In genomic region chr15:103301046-103301445, GRCm38 (mm10) we compare ENCODE assay signal across 9 mouse cellular contexts. TPM values are rescaled to one million over a fixed set of nuclear protein-coding genes. Genes with fewer than 3 reads are reported as not detected.
DNase-seq lines count a peak whose midpoint lies in the region; ATAC-seq and TF ChIP-seq lines count a peak whose summit lies in the region.
"Had no signal": no experiment of that assay in that cellular context is flagged by ENCODE, and none has a peak within 500 bp of the region (broad histone marks: within the 10 kb centered on the region; RNA-seq: fewer than 3 reads in every experiment).

No protein-coding gene starts in this region.

- TF ChIP-seq CTCF in kidney, postnatal 0 days (IDR thresholded peaks at IDR 0.05; ENCODE audit: low read depth) = no peak

- no peak overlapping the region for H3K4me2 ChIP-seq in kidney, postnatal 0 days (ENCODE audit: low read length)
- peak overlapping the region; percentile 38 for H3K4me2 ChIP-seq in embryonic facial prominence, embryonic 15.5 days (replicated peaks)
- H3K4me2 ChIP-seq in neural tube, embryonic 15.5 days = peak overlapping the region; percentile 52; the same call in 1 of the 2 replicates

- 29% methylated on average over 2 of the region's 2 CpGs for WGBS in kidney, postnatal 0 days
- 8% methylated on average over 2 of the region's 2 CpGs for WGBS in embryonic facial prominence, embryonic 15.5 days
- 3% methylated on average over 2 of the region's 2 CpGs for WGBS in limb, embryonic 10.5 days
- 6% methylated on average over 2 of the region's 2 CpGs for WGBS in neural tube, embryonic 15.5 days

- no peaks in the 10 kb centered on the region for H3K27me3 ChIP-seq in kidney, postnatal 0 days (ENCODE audit: insufficient read depth, low read length)
- no peaks in the 10 kb centered on the region for H3K27me3 ChIP-seq in embryonic facial prominence, embryonic 15.5 days
- no peaks in the 10 kb centered on the region for H3K27me3 ChIP-seq in limb, embryonic 10.5 days (ENCODE audit: low read depth, poor library complexity, severe bottlenecking)
- no peaks in the 10 kb centered on the region for H3K27me3 ChIP-seq in neural tube, embryonic 15.5 days (replicated peaks)

- H3K4me3 ChIP-seq in kidney, postnatal 0 days (replicated peaks; ENCODE audit: low read depth, low read length) = no peak overlapping the region
- no peak overlapping the region for H3K4me3 ChIP-seq in embryonic facial prominence, embryonic 15.5 days (replicated peaks)
- H3K4me3 ChIP-seq in limb, embryonic 10.5 days = peak overlapping the region; percentile 41
- H3K4me3 ChIP-seq in neural tube, embryonic 15.5 days (replicated peaks) = no peak overlapping the region

- ATAC-seq in kidney, postnatal 0 days (replicated peaks; ENCODE audit: low FRiP score, low read depth) = no peak
- peak; percentile 69 for ATAC-seq in embryonic facial prominence, embryonic 15.5 days (ENCODE audit: insufficient number of reproducible peaks, low FRiP score, low TSS enrichment, low read depth)
- no peak for ATAC-seq in neural tube, embryonic 15.5 days (ENCODE audit: low FRiP score)

- no peak for DNase-seq in kidney, postnatal 0 days (ENCODE audit: low spot score)
- DNase-seq in kidney, adult 8-10 months = no peak
- peak; percentile 87 for DNase-seq in limb, embryonic 10.5 days (ENCODE audit: low spot score)
- DNase-seq in right cerebral cortex, postnatal 14 days = no peak
- no peak for DNase-seq in thymus, postnatal 25 days
- DNase-seq in cerebellum, adult 18-20 months = no peak
- DNase-seq: right cerebral cortex, adult 18-20 months had no signal

- H3K4me1 ChIP-seq in kidney, postnatal 0 days (replicated peaks; ENCODE audit: insufficient read depth, low read length) = peaks cover 56% of the 10 kb centered on the region
- peaks cover 85% of the 10 kb centered on the region for H3K4me1 ChIP-seq in embryonic facial prominence, embryonic 15.5 days
- H3K4me1 ChIP-seq in limb, embryonic 10.5 days = peaks cover 98% of the 10 kb centered on the region
- H3K4me1 ChIP-seq in neural tube, embryonic 15.5 days = peaks cover 94% of the 10 kb centered on the region

- peak overlapping the region; percentile 73 for H3K27ac ChIP-seq in kidney, postnatal 0 days
- peak overlapping the region; percentile 95 for H3K27ac ChIP-seq in embryonic facial prominence, embryonic 15.5 days (replicated peaks)
- H3K27ac ChIP-seq in limb, embryonic 10.5 days = peak overlapping the region; percentile 94
- peak overlapping the region; percentile 99 for H3K27ac ChIP-seq in neural tube, embryonic 15.5 days (replicated peaks)

- H3K9ac ChIP-seq in kidney, postnatal 0 days (ENCODE audit: low read depth, low read length) = no peak overlapping the region
- H3K9ac ChIP-seq in embryonic facial prominence, embryonic 15.5 days = no peak overlapping the region
- H3K9ac ChIP-seq in neural tube, embryonic 15.5 days (replicated peaks) = peak overlapping the region; percentile 31; the same call in 1 of the 2 replicates

- 0 out of 2 replicates have a peak, but pooled peaks cover 12% of the 10 kb centered on the region for H3K36me3 ChIP-seq in kidney, postnatal 0 days (ENCODE audit: insufficient read depth, low read length)
- peaks cover 18% of the 10 kb centered on the region; the same call in 1 of the 2 replicates for H3K36me3 ChIP-seq in embryonic facial prominence, embryonic 15.5 days
- peaks cover 29% of the 10 kb centered on the region for H3K36me3 ChIP-seq in limb, embryonic 10.5 days
- no peaks in the 10 kb centered on the region for H3K36me3 ChIP-seq in neural tube, embryonic 15.5 days

- H3K9me3 ChIP-seq in kidney, postnatal 0 days (replicated peaks; ENCODE audit: low read length) = no peaks in the 10 kb centered on the region
- no peaks in the 10 kb centered on the region for H3K9me3 ChIP-seq in embryonic facial prominence, embryonic 15.5 days (replicated peaks)
- no peaks in the 10 kb centered on the region for H3K9me3 ChIP-seq in limb, embryonic 10.5 days (replicated peaks)
- H3K9me3 ChIP-seq in neural tube, embryonic 15.5 days (replicated peaks) = no peaks in the 10 kb centered on the region

RNA-seq across cellular contexts. Expression of gene Gpr84, which starts 9.4 kb away (rescaled TPM):
- polyA plus RNA-seq in kidney, postnatal 0 days (2015; fragmentation: Nextera tagmentation; extraction: Ambion mirVana) = 0.47 and 0.65 TPM in 2 replicates
- polyA plus RNA-seq in embryonic facial prominence, embryonic 15.5 days (2015; fragmentation: Nextera tagmentation; extraction: Ambion mirVana) = 0.50 and 0.73 TPM in 2 replicates
- 0.28 and 0.30 TPM in 2 replicates for polyA plus RNA-seq in limb, embryonic 10.5 days (2016; fragmentation: Nextera tagmentation; extraction: Ambion mirVana)
- 0.33 and 0.60 TPM in 2 replicates for polyA plus RNA-seq in neural tube, embryonic 15.5 days (2015; fragmentation: Nextera tagmentation; extraction: Ambion mirVana)

RNA-seq across cellular contexts. Expression of gene Copz1, which starts 28.5 kb away (rescaled TPM):
- polyA plus RNA-seq in kidney, postnatal 0 days (2015; fragmentation: Nextera tagmentation; extraction: Ambion mirVana) = 237 and 263 TPM in 2 replicates
- 264 and 279 TPM in 2 replicates for polyA plus RNA-seq in embryonic facial prominence, embryonic 15.5 days (2015; fragmentation: Nextera tagmentation; extraction: Ambion mirVana)
- polyA plus RNA-seq in limb, embryonic 10.5 days (2016; fragmentation: Nextera tagmentation; extraction: Ambion mirVana) = 305 and 309 TPM in 2 replicates
- 190 and 207 TPM in 2 replicates for polyA plus RNA-seq in neural tube, embryonic 15.5 days (2015; fragmentation: Nextera tagmentation; extraction: Ambion mirVana)

RNA-seq across cellular contexts. Expression of gene Zfp385a, which starts 38.8 kb away (rescaled TPM):
- 11.3 and 11.8 TPM in 2 replicates for polyA plus RNA-seq in kidney, postnatal 0 days (2015; fragmentation: Nextera tagmentation; extraction: Ambion mirVana)
- 16.1 and 18.9 TPM in 2 replicates for polyA plus RNA-seq in embryonic facial prominence, embryonic 15.5 days (2015; fragmentation: Nextera tagmentation; extraction: Ambion mirVana)
- polyA plus RNA-seq in limb, embryonic 10.5 days (2016; fragmentation: Nextera tagmentation; extraction: Ambion mirVana) = 22.1 and 22.8 TPM in 2 replicates
- 18.6 and 19.9 TPM in 2 replicates for polyA plus RNA-seq in neural tube, embryonic 15.5 days (2015; fragmentation: Nextera tagmentation; extraction: Ambion mirVana)

RNA-seq across cellular contexts. Expression of gene Nfe2, which starts 42.8 kb away (rescaled TPM):
- polyA plus RNA-seq in kidney, postnatal 0 days (2015; fragmentation: Nextera tagmentation; extraction: Ambion mirVana) = 1.9 and 2.8 TPM in 2 replicates
- 2.0 and 2.3 TPM in 2 replicates for polyA plus RNA-seq in embryonic facial prominence, embryonic 15.5 days (2015; fragmentation: Nextera tagmentation; extraction: Ambion mirVana)
- 5.9 and 6.1 TPM in 2 replicates for polyA plus RNA-seq in limb, embryonic 10.5 days (2016; fragmentation: Nextera tagmentation; extraction: Ambion mirVana)
- 0.99 and 4.6 TPM in 2 replicates for polyA plus RNA-seq in neural tube, embryonic 15.5 days (2015; fragmentation: Nextera tagmentation; extraction: Ambion mirVana)
